Mouse (Mus musculus): ENCODE measurements around the gene Khsrp.

- TF ChIP-seq POLR2A (IDR thresholded peaks at IDR 0.05; ENCODE audit: borderline replicate concordance, extremely low read depth, low read depth, low read length) = peak; percentile 58; the same call in 1 of the 2 replicates
- TF ChIP-seq CTCF (IDR thresholded peaks at IDR 0.05; ENCODE audit: insufficient read depth, low read length) = no peak
Observed at GRCm38 (mm10) chr17:57030931-57031660, at the start of gene Khsrp.

Measured in lung, adult 2 months (tissue).